Mouse (Mus musculus) ES-Bruce4 (cell line): Measurements from ENCODE around the gene 3110018I06Rik. TPM values are rescaled to one million over a fixed set of nuclear protein-coding genes. Genes with fewer than 3 reads are reported as not detected.

Experiments used
- H3K27ac ChIP-seq: 2 replicates; pipeline ENCODE4 v1.5.1; 2012; ENCODE audit warnings: low read length, inconsistent platforms; ENCODE audit not compliant: insufficient read depth
- H3K27me3 ChIP-seq: 2 replicates; pipeline ENCODE4 v1.6.1; 2012; ENCODE audit warnings: mild to moderate bottlenecking, low read length, inconsistent platforms; ENCODE audit not compliant: control insufficient read depth, poor library complexity, insufficient read depth, severe bottlenecking
- H3K36me3 ChIP-seq: 2 replicates; pipeline ENCODE4 v1.6.1; 2012; ENCODE audit warnings: inconsistent platforms, mild to moderate bottlenecking, low read length, moderate library complexity; ENCODE audit not compliant: control insufficient read depth, poor library complexity, insufficient read depth, severe bottlenecking
- H3K4me1 ChIP-seq: one replicate; pipeline ENCODE4 v1.8.1; 2011; ENCODE audit warnings: low read length; ENCODE audit not compliant: control insufficient read depth, insufficient read depth
- H3K4me3 ChIP-seq: 2 replicates; pipeline ENCODE4 v1.5.1; 2011; ENCODE audit warnings: low read depth, mild to moderate bottlenecking, low read length
- H3K9ac ChIP-seq: 2 replicates; pipeline ENCODE4 v1.6.1; 2012; ENCODE audit warnings: low read depth, mild to moderate bottlenecking, inconsistent platforms; ENCODE audit not compliant: poor library complexity, severe bottlenecking
- H3K9me3 ChIP-seq: replicated peaks from 2 replicates; pipeline ENCODE4 v1.6.1; 2012; ENCODE audit warnings: mild to moderate bottlenecking, low read length, inconsistent platforms; ENCODE audit not compliant: control insufficient read depth, poor library complexity, insufficient read depth, severe bottlenecking
- CTCF ChIP-seq: IDR thresholded peaks from one replicate; pipeline ENCODE4 v1.8.1; 2011; ENCODE audit warnings: low read depth, low read length
- EP300 ChIP-seq: IDR thresholded peaks from 2 replicates; pipeline ENCODE4 v1.6.1; 2011; ENCODE audit warnings: low read depth, low read length; ENCODE audit not compliant: insufficient read depth
- POLR2A ChIP-seq: IDR thresholded peaks from one replicate; pipeline ENCODE4 v1.8.1; 2011; ENCODE audit warnings: low read length; ENCODE audit not compliant: insufficient read depth
- polyA plus RNA-seq: library from polyadenylated mRNA; stranded (reverse); fragments of >200 nt; gene quantifications from 2 replicates; pipeline ENCODE4 v1.2.4, GENCODE M21; 2011; ENCODE audit warnings: low read depth; ENCODE audit not compliant: missing spikeins, insufficient read depth, insufficient read length

Gene 3110018I06Rik
- polyA plus RNA-seq, 1 experiment, result not detected

GRCm38 (mm10) chr12:107483031-107483430 is 5.4 kb upstream of the 3110018I06Rik start:
- H3K36me3 ChIP-seq, result no peaks in the 10 kb centered on the region
- H3K4me1 ChIP-seq, result no peaks in the 10 kb centered on the region
- H3K9me3 ChIP-seq, result no peaks in the 10 kb centered on the region
- TF ChIP-seq POLR2A (no peak), CTCF (no peak), EP300 (no peak)
- no peak overlapping the region for H3K9ac ChIP-seq
- H3K4me3 ChIP-seq, result no peak overlapping the region
- H3K27me3 ChIP-seq, result no peaks in the 10 kb centered on the region
- H3K27ac ChIP-seq, result no peak overlapping the region

DNA sequence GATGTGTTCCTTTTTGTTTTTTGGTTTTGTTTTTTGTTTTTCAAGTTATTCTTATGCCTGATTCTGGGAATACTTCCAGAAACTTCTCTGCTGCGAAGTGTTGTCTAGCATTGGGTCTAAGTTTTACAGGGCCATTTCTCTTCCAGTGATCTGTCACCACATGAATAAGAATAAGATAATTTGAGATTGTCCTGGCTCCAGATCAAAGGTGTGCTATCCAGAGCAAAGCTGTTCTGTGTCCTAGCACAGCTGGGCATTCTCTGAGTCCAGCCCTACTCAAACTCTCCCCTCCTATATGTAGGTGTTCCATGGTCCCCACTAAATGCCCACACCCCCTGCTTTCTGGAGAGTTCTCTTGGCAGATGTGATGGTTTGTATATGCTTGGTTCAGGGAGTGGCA is 2.9 kb downstream of the 3110018I06Rik start:
- no peaks in the 10 kb centered on the region; the same call in 1 of the 2 replicates for H3K9me3 ChIP-seq
- H3K9ac ChIP-seq, result no peak overlapping the region
- H3K36me3 ChIP-seq, result no peaks in the 10 kb centered on the region
- no peaks in the 10 kb centered on the region for H3K27me3 ChIP-seq
- no peak overlapping the region for H3K4me3 ChIP-seq
- H3K27ac ChIP-seq, result no peak overlapping the region
- H3K4me1 ChIP-seq, result no peaks in the 10 kb centered on the region
- TF ChIP-seq POLR2A, result no peak
- TF ChIP-seq EP300, result no peak
- TF ChIP-seq CTCF, result no peak

DNA sequence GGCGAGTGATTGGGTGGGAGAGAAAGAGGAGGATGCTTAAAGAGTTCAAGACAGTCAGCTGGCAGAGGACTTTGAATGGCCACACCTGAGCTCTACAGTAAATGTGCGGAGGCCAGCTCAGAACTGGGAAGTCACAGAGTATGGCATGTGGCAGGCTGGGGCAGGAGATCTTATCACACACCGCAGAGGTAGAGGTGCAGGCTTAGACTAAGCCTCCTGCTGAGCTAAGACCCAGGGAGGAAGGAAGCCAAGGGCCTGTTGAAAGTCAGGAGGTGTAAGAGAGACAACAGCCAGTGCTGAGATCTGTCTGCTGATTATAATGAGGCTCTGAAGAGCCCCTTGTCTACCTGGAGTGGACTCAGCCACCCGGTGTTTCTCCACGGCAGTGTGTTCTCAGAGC is 8.5 kb downstream of the 3110018I06Rik start:
- Histone ChIP-seq H3K4me3 (no peak overlapping the region), H3K27me3 (no peaks in the 10 kb centered on the region), H3K27ac (no peak overlapping the region), H3K36me3 (no peaks in the 10 kb centered on the region), H3K9me3 (no peaks in the 10 kb centered on the region), H3K4me1 (no peaks in the 10 kb centered on the region), H3K9ac (no peak overlapping the region)
- TF ChIP-seq EP300 (no peak), POLR2A (no peak), CTCF (no peak)

DNA sequence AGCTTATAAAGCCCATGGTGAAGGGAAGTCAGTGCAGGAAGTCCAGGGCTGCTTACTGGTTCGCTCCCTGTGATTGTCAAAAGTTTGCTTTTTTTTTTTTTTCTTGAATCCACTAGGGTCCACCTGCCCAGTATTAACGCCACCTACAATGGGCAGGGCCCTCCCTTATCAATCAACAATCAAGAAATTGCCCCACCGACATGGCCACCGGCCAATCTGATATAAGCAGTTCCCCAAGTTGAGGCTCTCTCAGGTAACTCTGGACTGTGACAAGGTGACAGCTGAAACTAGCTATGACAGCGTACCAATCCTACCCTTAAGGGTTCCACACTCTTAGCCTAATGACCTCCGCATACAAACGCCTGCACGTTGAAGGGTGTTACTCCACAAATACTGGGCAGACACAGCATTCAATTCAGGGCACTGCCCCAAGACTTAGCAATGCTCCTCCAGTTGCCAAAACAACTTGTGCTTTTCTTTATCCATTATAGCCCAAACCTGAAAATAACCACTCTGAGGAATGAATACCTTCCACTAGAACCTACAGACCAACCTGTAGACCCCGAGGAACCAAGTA is 21.3 kb downstream of the 3110018I06Rik start:
- Histone ChIP-seq H3K9me3 (no peaks in the 10 kb centered on the region), H3K4me3 (no peak overlapping the region), H3K9ac (no peak overlapping the region), H3K4me1 (no peaks in the 10 kb centered on the region), H3K36me3 (no peaks in the 10 kb centered on the region), H3K27me3 (no peaks in the 10 kb centered on the region), H3K27ac (no peak overlapping the region)
- TF ChIP-seq POLR2A (no peak), EP300 (no peak), CTCF (no peak)

DNA sequence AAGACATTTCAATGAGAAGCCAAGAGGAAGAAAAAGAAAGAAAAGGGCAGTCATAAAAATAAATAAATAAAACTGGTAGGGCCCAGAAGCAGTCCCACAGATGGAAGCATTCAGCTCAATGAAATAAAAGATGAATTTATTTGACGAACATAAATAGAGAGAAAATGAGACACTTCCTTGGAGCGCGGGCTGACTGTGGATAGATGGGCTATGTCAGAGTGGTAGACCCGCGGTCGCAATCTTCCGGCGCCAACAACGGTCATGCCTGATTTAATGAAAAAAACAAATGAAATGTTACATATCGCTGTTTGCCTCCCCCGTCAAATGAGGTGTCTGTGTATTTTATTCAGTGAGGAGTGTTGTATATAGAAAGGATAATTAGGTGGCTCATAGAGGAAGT is 22.7 kb downstream of the 3110018I06Rik start:
- no peaks in the 10 kb centered on the region for H3K27me3 ChIP-seq
- H3K9me3 ChIP-seq, result no peaks in the 10 kb centered on the region
- H3K36me3 ChIP-seq, result no peaks in the 10 kb centered on the region
- H3K9ac ChIP-seq, result no peak overlapping the region
- TF ChIP-seq POLR2A (no peak), EP300 (no peak), CTCF (no peak)
- no peak overlapping the region for H3K27ac ChIP-seq
- no peaks in the 10 kb centered on the region for H3K4me1 ChIP-seq
- H3K4me3 ChIP-seq, result no peak overlapping the region

DNA sequence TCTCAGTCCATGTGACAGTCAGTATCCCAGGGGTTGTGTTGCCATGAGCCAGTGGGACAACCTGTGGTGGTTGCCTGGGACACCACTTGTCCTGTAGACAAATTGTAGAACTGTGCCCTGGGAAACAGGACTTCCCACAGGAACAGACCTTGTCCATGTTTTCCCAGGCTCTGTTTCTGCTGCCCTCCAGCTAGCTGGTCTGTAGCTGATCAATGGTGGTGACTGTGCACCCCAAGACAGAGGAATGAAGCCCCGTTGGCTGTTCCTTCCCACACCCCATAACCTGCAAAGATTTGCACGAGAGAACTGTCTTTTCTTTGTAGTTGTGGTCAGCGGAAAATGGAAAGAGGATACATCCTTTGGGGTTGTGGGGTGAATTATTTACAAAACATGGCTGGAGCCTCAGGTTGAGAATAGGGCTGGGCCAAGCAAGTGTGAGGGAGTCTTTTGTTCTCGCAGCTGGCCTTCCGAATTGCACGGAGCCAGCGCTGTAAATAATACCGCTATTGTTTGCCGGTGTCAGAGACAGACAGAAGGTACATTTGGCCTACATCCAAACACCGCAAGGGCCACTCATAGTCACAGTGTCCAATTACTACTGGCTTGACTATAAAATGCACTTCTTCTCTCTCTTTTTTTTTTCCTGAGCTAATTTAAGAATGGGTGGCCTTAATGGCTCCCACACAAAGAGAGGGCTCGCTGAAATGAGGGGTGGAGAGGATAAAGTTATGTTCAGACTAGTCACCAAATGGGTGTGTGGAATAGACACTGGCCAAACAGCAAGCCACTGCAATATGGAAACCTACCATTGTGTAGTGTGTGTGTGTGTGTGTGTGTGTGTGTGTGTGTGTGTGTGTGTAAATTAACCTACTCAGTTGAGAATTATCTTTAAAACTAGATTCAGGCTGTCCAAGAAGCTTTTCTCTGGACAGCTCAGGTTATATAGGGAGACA is 28.1 kb downstream of the 3110018I06Rik start:
- no peaks in the 10 kb centered on the region for H3K27me3 ChIP-seq
- H3K4me3 ChIP-seq, result no peak overlapping the region
- H3K4me1 ChIP-seq, result no peaks in the 10 kb centered on the region
- no peaks in the 10 kb centered on the region for H3K9me3 ChIP-seq
- no peak overlapping the region for H3K9ac ChIP-seq
- no peak for TF ChIP-seq EP300
- TF ChIP-seq CTCF, result no peak
- no peak for TF ChIP-seq POLR2A
- H3K36me3 ChIP-seq, result no peaks in the 10 kb centered on the region
- no peak overlapping the region for H3K27ac ChIP-seq
